Comparison of ENCODE assay signal across 9 mouse cellular contexts in genomic region chr1:127827325-127827724, GRCm38 (mm10). TPM values are rescaled to one million over a fixed set of nuclear protein-coding genes. Genes with fewer than 3 reads are reported as not detected.
DNase-seq lines count a peak whose midpoint lies in the region; ATAC-seq lines count a peak whose summit lies in the region.
"Had no signal": no experiment of that assay in that cellular context is flagged by ENCODE, and none has a peak within 500 bp of the region (broad histone marks: within the 10 kb centered on the region; RNA-seq: fewer than 3 reads in every experiment).

No protein-coding gene starts in this region.

- ATAC-seq in frontal cortex, adult (ENCODE audit: low TSS enrichment) = peak; percentile 76
- no peak for ATAC-seq in midbrain, embryonic 14.5 days (ENCODE audit: low FRiP score, low TSS enrichment)
- no peak for ATAC-seq in midbrain, embryonic 16.5 days
- ATAC-seq in intestine, embryonic 14.5 days (replicated peaks; ENCODE audit: low FRiP score, low TSS enrichment, low read depth) = 0 out of 2 replicates have a peak, but pooled peaks have one; percentile 60
- ATAC-seq in midbrain, embryonic 15.5 days (replicated peaks) = no peak

- no peak overlapping the region for H3K27ac ChIP-seq in midbrain, embryonic 14.5 days (replicated peaks; ENCODE audit: low read depth, low read length)
- no peak overlapping the region for H3K27ac ChIP-seq in midbrain, embryonic 16.5 days (ENCODE audit: low read length)
- no peak overlapping the region for H3K27ac ChIP-seq in intestine, embryonic 14.5 days (ENCODE audit: low read depth)
- H3K27ac ChIP-seq in midbrain, embryonic 15.5 days = no peak overlapping the region
- H3K27ac ChIP-seq: liver, embryonic 15.5 days had no signal

- H3K4me2 ChIP-seq in midbrain, embryonic 14.5 days (ENCODE audit: low read length) = no peak overlapping the region
- H3K4me2 ChIP-seq in midbrain, embryonic 16.5 days (ENCODE audit: low read length) = no peak overlapping the region
- no peak overlapping the region for H3K4me2 ChIP-seq in intestine, embryonic 14.5 days (ENCODE audit: low read length)
- H3K4me2 ChIP-seq in midbrain, embryonic 15.5 days = no peak overlapping the region
- H3K4me2 ChIP-seq: liver, embryonic 15.5 days had no signal

- no peaks in the 10 kb centered on the region for H3K9me3 ChIP-seq in midbrain, embryonic 14.5 days (ENCODE audit: control insufficient read depth, low read length)
- no peaks in the 10 kb centered on the region for H3K9me3 ChIP-seq in midbrain, embryonic 16.5 days (replicated peaks; ENCODE audit: control insufficient read depth, low read length, poor library complexity, severe bottlenecking)
- H3K9me3 ChIP-seq in intestine, embryonic 14.5 days (ENCODE audit: control insufficient read depth, low read length) = no peaks in the 10 kb centered on the region
- no peaks in the 10 kb centered on the region for H3K9me3 ChIP-seq in midbrain, embryonic 15.5 days
- H3K9me3 ChIP-seq: liver, embryonic 15.5 days had no signal

- H3K27me3 ChIP-seq in midbrain, embryonic 14.5 days (ENCODE audit: control insufficient read depth, insufficient read depth, low read length) = no peaks in the 10 kb centered on the region
- no peaks in the 10 kb centered on the region for H3K27me3 ChIP-seq in midbrain, embryonic 16.5 days (ENCODE audit: control insufficient read depth, insufficient read depth, low read depth, low read length)
- H3K27me3 ChIP-seq in intestine, embryonic 14.5 days (replicated peaks; ENCODE audit: control insufficient read depth, insufficient read depth, low read length) = no peaks in the 10 kb centered on the region
- no peaks in the 10 kb centered on the region for H3K27me3 ChIP-seq in midbrain, embryonic 15.5 days (replicated peaks)
- H3K27me3 ChIP-seq: liver, embryonic 15.5 days had no signal

- no peak overlapping the region for H3K9ac ChIP-seq in midbrain, embryonic 14.5 days (replicated peaks; ENCODE audit: low read length)
- H3K9ac ChIP-seq in midbrain, embryonic 16.5 days (ENCODE audit: low read depth, low read length) = no peak overlapping the region
- H3K9ac ChIP-seq in intestine, embryonic 14.5 days (ENCODE audit: low read length) = no peak overlapping the region
- H3K9ac ChIP-seq in midbrain, embryonic 15.5 days = no peak overlapping the region
- H3K9ac ChIP-seq: liver, embryonic 15.5 days had no signal

- 25% methylated on average over 2 of the region's 2 CpGs for WGBS in midbrain, embryonic 14.5 days
- 15% methylated on average over 2 of the region's 2 CpGs for WGBS in midbrain, embryonic 16.5 days
- WGBS in intestine, embryonic 14.5 days = 16% methylated on average over 2 of the region's 2 CpGs
- WGBS in midbrain, embryonic 15.5 days = 28% methylated on average over 2 of the region's 2 CpGs

- DNase-seq in frontal cortex, postnatal 14 days (ENCODE audit: low spot score in 2 of 2) = no peak
- DNase-seq in midbrain, embryonic 14.5 days = peak; percentile 85
- peak; percentile 5 for DNase-seq in c-Kit-negative CD71-positive TER-119-positive erythroid progenitor cells, embryonic 14.5 days (ENCODE audit: low read depth, low spot score)
- DNase-seq in intestine, embryonic 14.5 days (ENCODE audit: low spot score) = no peak
- DNase-seq in retina, postnatal 7 days (ENCODE audit: low read depth, low spot score) = peak; percentile 38

- H3K4me3 ChIP-seq in midbrain, embryonic 14.5 days (replicated peaks; ENCODE audit: low read depth, low read length) = no peak overlapping the region
- no peak overlapping the region for H3K4me3 ChIP-seq in midbrain, embryonic 16.5 days (ENCODE audit: low read depth, low read length)
- H3K4me3 ChIP-seq in intestine, embryonic 14.5 days (ENCODE audit: low read depth, low read length) = no peak overlapping the region
- no peak overlapping the region for H3K4me3 ChIP-seq in midbrain, embryonic 15.5 days
- H3K4me3 ChIP-seq: liver, embryonic 15.5 days had no signal

- no peaks in the 10 kb centered on the region for H3K36me3 ChIP-seq in midbrain, embryonic 14.5 days (ENCODE audit: control insufficient read depth, insufficient read depth, low read length)
- H3K36me3 ChIP-seq in midbrain, embryonic 16.5 days (ENCODE audit: control insufficient read depth, insufficient read depth, low read length) = no peaks in the 10 kb centered on the region
- H3K36me3 ChIP-seq in intestine, embryonic 14.5 days (ENCODE audit: control insufficient read depth, insufficient read depth, low read length) = no peaks in the 10 kb centered on the region
- H3K36me3 ChIP-seq in midbrain, embryonic 15.5 days (replicated peaks) = no peaks in the 10 kb centered on the region
- H3K36me3 ChIP-seq: liver, embryonic 15.5 days had no signal

- H3K4me1 ChIP-seq in midbrain, embryonic 14.5 days (ENCODE audit: control insufficient read depth, insufficient read depth, low read length) = no peaks in the 10 kb centered on the region
- no peaks in the 10 kb centered on the region for H3K4me1 ChIP-seq in midbrain, embryonic 16.5 days (ENCODE audit: control insufficient read depth, insufficient read depth, low read length)
- H3K4me1 ChIP-seq in intestine, embryonic 14.5 days (replicated peaks; ENCODE audit: control insufficient read depth, insufficient read depth, low read length) = no peaks in the 10 kb centered on the region
- no peaks in the 10 kb centered on the region for H3K4me1 ChIP-seq in midbrain, embryonic 15.5 days
- H3K4me1 ChIP-seq: liver, embryonic 15.5 days had no signal

RNA-seq across cellular contexts. Expression of gene Map3k19, which starts 27.5 kb away (rescaled TPM):
- polyA plus RNA-seq in midbrain, embryonic 14.5 days (2014; fragmentation: Nextera tagmentation; extraction: Ambion mirVana) = 0.43 and 0.47 TPM in 2 replicates
- polyA plus RNA-seq in midbrain, embryonic 16.5 days (2015; fragmentation: Nextera tagmentation; extraction: Ambion mirVana) = 0.62 and 0.94 TPM in 2 replicates
- polyA plus RNA-seq in intestine, embryonic 14.5 days (2014; fragmentation: Nextera tagmentation; extraction: Ambion mirVana) = not detected in 2 replicates
- polyA plus RNA-seq in midbrain, embryonic 15.5 days (2015; fragmentation: Nextera tagmentation; extraction: Ambion mirVana) = 0.58 and 0.95 TPM in 2 replicates

RNA-seq across cellular contexts. Expression of gene Rab3gap1, which starts 41.2 kb away (rescaled TPM):
- 20.1 and 25.8 TPM in 2 replicates for polyA plus RNA-seq in midbrain, embryonic 14.5 days (2014; fragmentation: Nextera tagmentation; extraction: Ambion mirVana)
- polyA plus RNA-seq in midbrain, embryonic 16.5 days (2015; fragmentation: Nextera tagmentation; extraction: Ambion mirVana) = 23.3 and 23.5 TPM in 2 replicates
- 22.8 and 25.3 TPM in 2 replicates for polyA plus RNA-seq in intestine, embryonic 14.5 days (2014; fragmentation: Nextera tagmentation; extraction: Ambion mirVana)
- 21.3 and 24.4 TPM in 2 replicates for polyA plus RNA-seq in midbrain, embryonic 15.5 days (2015; fragmentation: Nextera tagmentation; extraction: Ambion mirVana)

RNA-seq across cellular contexts. Expression of gene Ccnt2, which starts 53.4 kb away (rescaled TPM):
- polyA plus RNA-seq in midbrain, embryonic 14.5 days (2014; fragmentation: Nextera tagmentation; extraction: Ambion mirVana) = 86.2 and 104 TPM in 2 replicates
- 94.9 and 110 TPM in 2 replicates for polyA plus RNA-seq in midbrain, embryonic 16.5 days (2015; fragmentation: Nextera tagmentation; extraction: Ambion mirVana)
- polyA plus RNA-seq in intestine, embryonic 14.5 days (2014; fragmentation: Nextera tagmentation; extraction: Ambion mirVana) = 73.1 and 74.0 TPM in 2 replicates
- polyA plus RNA-seq in midbrain, embryonic 15.5 days (2015; fragmentation: Nextera tagmentation; extraction: Ambion mirVana) = 94.8 and 117 TPM in 2 replicates

Comparison
In these comparisons a context has a peak if more than half of its experiments do, and no peak if none do; other contexts are left out.
1. ATAC-seq: peak in frontal cortex, adult (single experiment) and intestine, embryonic 14.5 days (single experiment); none in midbrain, embryonic 14.5 days (single experiment), midbrain, embryonic 16.5 days (single experiment) and midbrain, embryonic 15.5 days (single experiment).
2. DNase-seq: peak in midbrain, embryonic 14.5 days (single experiment), c-Kit-negative CD71-positive TER-119-positive erythroid progenitor cells, embryonic 14.5 days (single experiment) and retina, postnatal 7 days (single experiment); none in frontal cortex, postnatal 14 days (0 of 2) and intestine, embryonic 14.5 days (single experiment).